Mouse (Mus musculus): ENCODE results near the gene Dync2li1. TPM values are rescaled to one million over a fixed set of nuclear protein-coding genes. Genes with fewer than 3 reads are reported as not detected.

The Dync2li1 gene
- polyA plus RNA-seq, 1 experiment: 2.2 TPM

DNA sequence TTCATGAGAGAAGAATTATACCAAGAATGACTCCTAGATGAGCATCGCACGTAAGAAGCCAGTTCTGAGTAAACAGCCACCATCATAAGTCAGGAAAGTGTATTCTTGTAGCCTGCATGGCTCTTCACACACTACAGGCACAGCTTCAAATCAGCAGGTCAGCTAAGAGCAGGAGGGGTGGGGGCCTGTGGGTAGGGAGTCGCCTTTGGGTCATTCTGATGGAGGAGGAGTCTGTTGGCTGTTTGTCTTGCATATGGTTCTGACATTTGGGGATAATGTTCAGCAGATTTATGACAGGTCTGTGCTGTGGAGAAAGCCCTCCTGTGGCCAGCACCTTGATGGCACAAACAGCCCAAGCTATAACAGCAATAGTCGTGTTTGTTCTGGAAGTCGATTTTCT lies 29.9 kb downstream of the Dync2li1 start:
- H3K4me3 ChIP-seq (replicated peaks; ENCODE audit: control insufficient read depth, low read depth, low read length): no peak overlapping the region
- 72% methylated on average over 5 of the region's 5 CpGs for WGBS
- H3K4me1 ChIP-seq (ENCODE audit: control insufficient read depth, insufficient read depth, low read length): no peaks in the 10 kb centered on the region
- no peak for TF ChIP-seq POLR2A (IDR thresholded peaks at IDR 0.05; ENCODE audit: borderline replicate concordance, control insufficient read depth, low read depth, low read length)
- no peak for TF ChIP-seq CTCF (IDR thresholded peaks at IDR 0.05; ENCODE audit: control insufficient read depth, insufficient read depth, low read length)
- H3K27ac ChIP-seq (ENCODE audit: control insufficient read depth, insufficient read depth, low read depth, low read length, poor library complexity): no peak overlapping the region

DNA sequence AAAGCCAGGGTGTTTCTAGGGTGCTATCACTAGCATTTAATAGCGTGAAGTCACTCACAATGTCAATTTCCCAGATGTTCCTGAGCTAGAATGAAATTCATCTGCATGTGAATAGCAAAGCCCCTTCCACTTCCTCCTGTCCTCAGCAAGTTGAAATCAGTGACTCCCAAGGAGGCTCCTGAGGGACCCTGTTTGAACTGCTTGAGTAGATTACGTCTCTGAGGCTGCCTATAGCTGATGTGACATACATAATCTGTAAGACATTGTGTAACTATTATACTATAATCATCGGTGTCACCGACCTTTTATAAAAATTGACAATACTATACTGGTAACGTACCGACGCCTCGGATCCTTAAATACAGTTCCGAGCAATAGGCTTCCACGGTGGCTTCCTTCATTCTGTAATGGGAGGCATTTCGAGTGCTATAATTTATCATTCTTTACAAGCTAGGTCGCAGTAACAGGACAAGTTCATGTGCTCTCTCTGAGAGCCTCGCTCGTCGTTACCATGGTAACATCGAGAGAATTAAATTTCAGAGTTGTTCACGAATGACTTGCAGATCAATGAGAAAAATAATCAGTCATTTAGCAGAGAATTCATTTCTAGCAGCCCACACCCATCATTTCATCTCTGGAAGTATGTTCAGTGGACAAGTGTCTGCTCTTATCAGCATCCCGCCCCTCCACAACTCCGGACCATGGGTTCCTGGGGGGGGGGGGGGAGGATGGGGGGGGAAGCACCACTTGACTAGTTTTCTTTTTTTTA lies 30.5 kb downstream of the Dync2li1 start:
- 86% methylated on average over 19 of the region's 19 CpGs for WGBS
- no peak overlapping the region for H3K4me3 ChIP-seq (replicated peaks; ENCODE audit: control insufficient read depth, low read depth, low read length)
- TF ChIP-seq POLR2A (IDR thresholded peaks at IDR 0.05; ENCODE audit: borderline replicate concordance, control insufficient read depth, low read depth, low read length) (no peak), CTCF (IDR thresholded peaks at IDR 0.05; ENCODE audit: control insufficient read depth, insufficient read depth, low read length) (no peak)
- no peak overlapping the region for H3K27ac ChIP-seq (ENCODE audit: control insufficient read depth, insufficient read depth, low read depth, low read length, poor library complexity)
- peaks cover 1% of the 10 kb centered on the region; the same call in 1 of the 2 replicates for H3K4me1 ChIP-seq (ENCODE audit: control insufficient read depth, insufficient read depth, low read length)

DNA sequence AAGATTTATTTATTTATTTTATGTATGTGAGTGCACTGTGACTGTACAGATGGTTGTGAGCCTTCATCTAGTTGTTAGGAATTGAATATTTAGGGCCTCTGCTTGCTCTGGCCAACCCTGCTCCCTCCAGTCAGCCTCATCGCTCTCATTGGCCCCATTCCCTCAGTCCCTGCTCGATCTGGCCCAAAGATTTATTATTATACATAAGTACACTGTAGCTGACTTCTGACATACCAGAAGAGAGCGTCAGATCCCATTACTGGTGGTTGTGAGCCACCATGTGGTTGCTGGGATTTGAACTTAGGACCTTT lies 31.1 kb downstream of the Dync2li1 start:
- Histone ChIP-seq H3K4me1 (ENCODE audit: control insufficient read depth, insufficient read depth, low read length) (peaks cover 1% of the 10 kb centered on the region; the same call in 1 of the 2 replicates), H3K4me3 (replicated peaks; ENCODE audit: control insufficient read depth, low read depth, low read length) (no peak overlapping the region), H3K27ac (ENCODE audit: control insufficient read depth, insufficient read depth, low read depth, low read length, poor library complexity) (no peak overlapping the region)
- TF ChIP-seq CTCF (IDR thresholded peaks at IDR 0.05; ENCODE audit: control insufficient read depth, insufficient read depth, low read length): no peak
- no peak for TF ChIP-seq POLR2A (IDR thresholded peaks at IDR 0.05; ENCODE audit: borderline replicate concordance, control insufficient read depth, low read depth, low read length)
- WGBS: 81% methylated on average over 3 of the region's 3 CpGs

DNA sequence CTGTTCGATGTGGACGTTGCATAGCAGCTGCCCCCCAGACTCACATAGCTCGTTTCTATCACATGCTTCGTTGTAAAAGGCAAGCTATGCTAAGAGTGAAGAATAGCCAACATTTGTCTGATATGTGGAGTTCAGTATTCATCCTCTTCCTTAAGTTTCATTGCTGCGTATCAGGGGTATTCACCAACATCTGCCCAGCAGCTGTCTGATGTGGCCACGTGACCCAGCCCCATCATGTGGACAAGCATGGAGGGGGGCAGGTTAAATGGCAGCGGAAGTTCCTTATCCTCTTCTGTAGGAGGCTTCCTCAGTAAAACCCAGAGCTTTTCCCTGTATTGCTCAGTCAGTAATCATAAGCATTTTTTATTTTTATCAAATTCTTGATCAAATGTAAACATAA lies 31.5 kb downstream of the Dync2li1 start:
- no peak for TF ChIP-seq CTCF (IDR thresholded peaks at IDR 0.05; ENCODE audit: control insufficient read depth, insufficient read depth, low read length)
- TF ChIP-seq POLR2A (IDR thresholded peaks at IDR 0.05; ENCODE audit: borderline replicate concordance, control insufficient read depth, low read depth, low read length): no peak
- Histone ChIP-seq H3K4me1 (ENCODE audit: control insufficient read depth, insufficient read depth, low read length) (peaks cover 1% of the 10 kb centered on the region; the same call in 1 of the 2 replicates), H3K27ac (ENCODE audit: control insufficient read depth, insufficient read depth, low read depth, low read length, poor library complexity) (no peak overlapping the region), H3K4me3 (replicated peaks; ENCODE audit: control insufficient read depth, low read depth, low read length) (no peak overlapping the region)
- WGBS: 73% methylated on average over 7 of the region's 7 CpGs

DNA sequence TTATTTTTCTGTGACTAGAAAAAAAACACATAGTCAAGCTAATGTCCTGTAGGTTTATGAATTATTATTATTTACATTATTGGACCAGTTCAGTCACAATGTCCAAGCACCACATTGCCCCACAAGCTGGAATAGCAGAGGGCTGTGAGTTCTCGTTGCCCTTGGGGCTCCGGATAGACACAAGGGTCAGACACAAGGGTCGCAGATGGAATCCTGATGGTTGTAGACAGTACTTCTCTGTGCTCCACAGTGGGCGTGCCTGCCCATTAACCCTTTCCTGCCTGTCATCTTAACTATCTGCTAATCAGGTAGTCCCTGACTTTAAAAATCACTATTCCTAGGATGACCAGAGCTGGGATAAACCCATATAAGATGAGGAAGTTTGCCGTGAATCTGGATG lies 31.9 kb downstream of the Dync2li1 start:
- Histone ChIP-seq H3K4me3 (replicated peaks; ENCODE audit: control insufficient read depth, low read depth, low read length) (no peak overlapping the region), H3K27ac (ENCODE audit: control insufficient read depth, insufficient read depth, low read depth, low read length, poor library complexity) (no peak overlapping the region), H3K4me1 (ENCODE audit: control insufficient read depth, insufficient read depth, low read length) (peaks cover 1% of the 10 kb centered on the region; the same call in 1 of the 2 replicates)
- 82% methylated on average over 5 of the region's 5 CpGs for WGBS
- TF ChIP-seq POLR2A (IDR thresholded peaks at IDR 0.05; ENCODE audit: borderline replicate concordance, control insufficient read depth, low read depth, low read length) (no peak), CTCF (IDR thresholded peaks at IDR 0.05; ENCODE audit: control insufficient read depth, insufficient read depth, low read length) (no peak)

DNA sequence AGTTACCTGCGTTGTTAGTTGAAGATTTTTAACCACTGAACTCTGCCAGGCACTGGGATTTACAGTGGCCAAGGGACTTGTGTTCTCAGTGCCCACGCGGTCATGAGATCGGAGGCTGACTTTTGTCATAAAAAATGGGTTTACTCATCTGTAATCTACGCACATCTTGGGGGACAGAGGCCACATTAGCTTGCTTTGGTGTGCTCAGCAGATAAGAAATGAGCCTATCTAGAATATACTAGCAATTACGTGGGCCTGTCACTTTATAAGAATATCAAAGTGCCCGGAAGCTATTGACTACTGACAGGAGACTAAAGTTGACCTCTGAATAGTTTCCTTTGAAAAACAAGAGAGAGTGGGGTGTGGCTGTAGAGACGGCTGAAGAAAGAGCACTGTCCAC lies 32.7 kb downstream of the Dync2li1 start:
- TF ChIP-seq POLR2A (IDR thresholded peaks at IDR 0.05; ENCODE audit: borderline replicate concordance, control insufficient read depth, low read depth, low read length): no peak
- TF ChIP-seq CTCF (IDR thresholded peaks at IDR 0.05; ENCODE audit: control insufficient read depth, insufficient read depth, low read length): no peak
- Histone ChIP-seq H3K4me1 (ENCODE audit: control insufficient read depth, insufficient read depth, low read length) (peaks cover 1% of the 10 kb centered on the region; the same call in 1 of the 2 replicates), H3K27ac (ENCODE audit: control insufficient read depth, insufficient read depth, low read depth, low read length, poor library complexity) (no peak overlapping the region), H3K4me3 (replicated peaks; ENCODE audit: control insufficient read depth, low read depth, low read length) (no peak overlapping the region)
- WGBS: 84% methylated on average over 8 of the region's 8 CpGs

DNA sequence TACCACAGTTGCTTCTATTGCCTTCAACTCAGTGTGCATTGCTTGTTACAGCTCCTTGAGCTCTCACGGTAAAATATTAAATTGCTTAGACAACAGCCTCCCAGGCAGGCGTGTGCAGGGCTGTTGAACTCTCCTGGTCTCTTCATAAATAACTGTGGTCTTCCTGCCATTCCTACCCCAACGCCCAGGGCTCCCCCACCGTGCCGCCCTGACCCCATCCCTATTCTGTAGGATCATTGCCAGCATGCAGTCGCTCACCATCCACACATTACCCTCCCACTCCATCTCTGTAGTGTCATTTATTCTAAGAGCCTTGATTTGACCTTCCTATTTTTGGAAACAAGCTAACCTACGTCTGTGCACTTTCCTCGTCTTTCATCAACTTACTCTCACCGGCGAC lies 38.8 kb downstream of the Dync2li1 start:
- WGBS: 81% methylated on average over 10 of the region's 10 CpGs
- TF ChIP-seq POLR2A (IDR thresholded peaks at IDR 0.05; ENCODE audit: borderline replicate concordance, control insufficient read depth, low read depth, low read length): no peak
- TF ChIP-seq CTCF (IDR thresholded peaks at IDR 0.05; ENCODE audit: control insufficient read depth, insufficient read depth, low read length): no peak
- Histone ChIP-seq H3K27ac (ENCODE audit: control insufficient read depth, insufficient read depth, low read depth, low read length, poor library complexity) (no peak overlapping the region), H3K4me3 (replicated peaks; ENCODE audit: control insufficient read depth, low read depth, low read length) (no peak overlapping the region), H3K4me1 (ENCODE audit: control insufficient read depth, insufficient read depth, low read length) (peaks cover 1% of the 10 kb centered on the region; the same call in 1 of the 2 replicates)

DNA sequence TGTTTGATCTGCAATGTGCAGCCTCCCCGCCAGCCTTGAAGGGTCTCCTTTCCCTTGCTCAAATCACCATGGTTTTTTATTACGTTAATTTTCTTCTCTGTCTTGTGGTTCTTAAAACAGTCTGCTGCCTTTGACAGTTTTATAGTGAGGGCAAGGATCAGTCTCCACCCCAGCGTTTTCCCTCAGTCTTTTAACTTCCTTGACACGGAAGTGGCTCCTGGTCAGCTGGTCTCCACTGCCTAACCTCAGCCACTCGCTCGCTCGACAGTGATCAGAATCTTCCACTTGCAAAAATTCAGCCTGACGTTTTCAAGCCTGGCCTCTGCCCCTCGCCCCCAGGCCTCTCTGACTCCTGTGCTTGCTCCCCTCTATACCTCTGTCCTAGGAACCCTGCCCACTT lies 39.4 kb downstream of the Dync2li1 start:
- H3K27ac ChIP-seq (ENCODE audit: control insufficient read depth, insufficient read depth, low read depth, low read length, poor library complexity): no peak overlapping the region
- WGBS: 25% methylated on average over 9 of the region's 9 CpGs
- H3K4me1 ChIP-seq (ENCODE audit: control insufficient read depth, insufficient read depth, low read length): peaks cover 1% of the 10 kb centered on the region; the same call in 1 of the 2 replicates
- no peak overlapping the region for H3K4me3 ChIP-seq (replicated peaks; ENCODE audit: control insufficient read depth, low read depth, low read length)
- no peak for TF ChIP-seq CTCF (IDR thresholded peaks at IDR 0.05; ENCODE audit: control insufficient read depth, insufficient read depth, low read length)
- TF ChIP-seq POLR2A (IDR thresholded peaks at IDR 0.05; ENCODE audit: borderline replicate concordance, control insufficient read depth, low read depth, low read length): no peak
